Comparison of ENCODE assay signal across 8 mouse cellular contexts in the genomic region with DNA sequence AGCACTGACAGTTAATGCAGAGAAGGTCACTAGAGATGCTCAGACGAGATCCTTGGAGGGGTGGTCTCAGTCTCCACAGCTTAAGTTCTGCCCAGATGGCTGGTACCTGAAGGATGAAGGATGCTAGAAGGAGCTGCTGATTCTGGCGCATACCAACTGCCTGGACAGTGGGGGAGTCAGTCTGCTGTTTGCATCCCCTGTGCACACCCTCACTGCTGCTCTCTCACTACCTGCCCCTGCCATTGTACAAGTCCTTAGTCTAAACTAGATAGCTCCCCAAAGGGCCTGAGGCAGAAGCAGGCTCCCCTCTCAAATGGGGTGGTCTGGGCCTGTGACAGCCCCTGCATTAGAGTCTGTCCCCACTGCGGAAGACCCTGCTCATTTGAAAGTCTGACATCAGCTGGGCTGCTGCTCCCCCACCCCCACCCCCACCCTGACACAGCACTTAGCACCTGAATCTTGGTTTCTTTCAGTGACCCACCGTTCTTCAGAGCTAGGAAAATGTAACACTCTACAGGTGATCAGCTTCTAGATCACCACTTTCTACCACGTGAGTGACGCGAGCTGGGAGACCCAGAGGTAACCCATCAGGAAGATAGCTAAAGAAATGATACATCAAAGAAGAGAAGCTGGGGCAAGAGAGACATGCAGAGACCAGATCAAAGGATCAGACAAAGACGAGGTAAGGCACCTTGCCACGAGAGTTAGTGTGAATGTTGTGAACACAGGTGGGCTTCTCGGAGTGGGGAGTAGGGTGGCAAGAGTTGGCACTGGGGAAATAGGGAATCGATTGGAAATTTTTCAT. TPM values are rescaled to one million over a fixed set of nuclear protein-coding genes. Genes with fewer than 3 reads are reported as not detected.
A peak's percentile ranks its signal among the peaks of the same experiment; 100 is the strongest.
DNase-seq lines count a peak whose midpoint lies in the region; ATAC-seq and TF ChIP-seq lines count a peak whose summit lies in the region.

TSS of gene Gng3 (minus strand) at position 92 of the 805 bp plus-strand sequence.

- TF ChIP-seq CTCF in thymus, adult 2 months (IDR thresholded peaks at IDR 0.05; ENCODE audit: borderline replicate concordance, control insufficient read depth, extremely low read depth, insufficient read depth, low read length, poor library complexity) = no peak

- no peak for TF ChIP-seq POLR2A in thymus, adult 2 months (IDR thresholded peaks at IDR 0.05; ENCODE audit: control insufficient read depth, extremely low read depth, insufficient read depth, low read length, poor library complexity)

- no peak within 1 kb of the TSS for H3K27ac ChIP-seq in thymus, adult 2 months (ENCODE audit: control insufficient read depth, insufficient read depth, low read length)
- H3K27ac ChIP-seq in hindbrain, embryonic 14.5 days = peak within 1 kb of the TSS; percentile 96
- peak within 1 kb of the TSS; percentile 96 for H3K27ac ChIP-seq in limb, embryonic 13.5 days

- 64% methylated on average over 11 of the region's 11 CpGs for WGBS in thymus, adult 2 months
- WGBS in hindbrain, embryonic 14.5 days = 29% methylated on average over 11 of the region's 11 CpGs
- WGBS in limb, embryonic 13.5 days = 48% methylated on average over 11 of the region's 11 CpGs

- H3K4me3 ChIP-seq in thymus, adult 2 months (ENCODE audit: control insufficient read depth, insufficient read depth, low read length) = peak within 1 kb of the TSS; percentile 86
- peak within 1 kb of the TSS; percentile 77 for H3K4me3 ChIP-seq in hindbrain, embryonic 14.5 days (replicated peaks; ENCODE audit: low read length)
- peak within 1 kb of the TSS; percentile 50 for H3K4me3 ChIP-seq in limb, embryonic 13.5 days

- no peaks in the 10 kb centered on the region for H3K9me3 ChIP-seq in hindbrain, embryonic 14.5 days (ENCODE audit: control insufficient read depth, low read length)
- H3K9me3 ChIP-seq in limb, embryonic 13.5 days = no peaks in the 10 kb centered on the region

- DNase-seq in thymus, adult 2 months = no peak
- no peak for DNase-seq in thymus, adult 18-20 months
- DNase-seq in embryo, embryonic 10 days (ENCODE audit: low spot score) = peak; percentile 63
- DNase-seq in hindbrain, embryonic 14.5 days (ENCODE audit: low spot score) = peak; percentile 83
- DNase-seq in right cerebral cortex, adult 2 months (ENCODE audit: low spot score in 2 of 2) = peak; percentile 90
- DNase-seq in adrenal gland, postnatal 25 days = no peak
- DNase-seq in spleen, postnatal 14 days (ENCODE audit: low spot score in 2 of 2) = no peak

- H3K36me3 ChIP-seq in thymus, adult 2 months (ENCODE audit: control insufficient read depth, insufficient read depth, low read length) = peaks cover 5% of the 10 kb centered on the region
- peaks cover 37% of the 10 kb centered on the region for H3K36me3 ChIP-seq in hindbrain, embryonic 14.5 days (replicated peaks; ENCODE audit: control insufficient read depth, insufficient read depth)
- peaks cover 29% of the 10 kb centered on the region for H3K36me3 ChIP-seq in limb, embryonic 13.5 days

- H3K4me2 ChIP-seq in hindbrain, embryonic 14.5 days (replicated peaks) = peak within 1 kb of the TSS; percentile 66
- peak within 1 kb of the TSS; percentile 82 for H3K4me2 ChIP-seq in limb, embryonic 13.5 days (replicated peaks)

- H3K4me1 ChIP-seq in thymus, adult 2 months (replicated peaks; ENCODE audit: control insufficient read depth, insufficient read depth, low read length) = peaks cover 33% of the 10 kb centered on the region
- H3K4me1 ChIP-seq in hindbrain, embryonic 14.5 days (replicated peaks; ENCODE audit: control insufficient read depth, insufficient read depth, low read length) = peaks cover 13% of the 10 kb centered on the region
- peaks cover 32% of the 10 kb centered on the region for H3K4me1 ChIP-seq in limb, embryonic 13.5 days

- H3K27me3 ChIP-seq in thymus, adult 2 months (ENCODE audit: control insufficient read depth, insufficient read depth, low read length) = no peaks in the 10 kb centered on the region
- no peaks in the 10 kb centered on the region for H3K27me3 ChIP-seq in hindbrain, embryonic 14.5 days (ENCODE audit: control insufficient read depth, insufficient read depth, low read length)
- no peaks in the 10 kb centered on the region for H3K27me3 ChIP-seq in limb, embryonic 13.5 days

- peak; percentile 93 for ATAC-seq in hindbrain, embryonic 14.5 days (ENCODE audit: low FRiP score)
- no peak for ATAC-seq in limb, embryonic 13.5 days (ENCODE audit: low FRiP score, low read depth)

- peak within 1 kb of the TSS; percentile 94 for H3K9ac ChIP-seq in hindbrain, embryonic 14.5 days
- H3K9ac ChIP-seq in limb, embryonic 13.5 days = peak within 1 kb of the TSS; percentile 80

RNA-seq across cellular contexts. Expression of gene Gng3, which starts in this region (rescaled TPM):
- 0.15 TPM in 1 of 2 replicates, not detected in the other for polyA plus RNA-seq in thymus, adult 2 months (2012; rRNA removed)
- 508 and 520 TPM in 2 replicates for polyA plus RNA-seq in hindbrain, embryonic 14.5 days (2014; fragmentation: Nextera tagmentation; extraction: Ambion mirVana)
- 8.7 and 8.8 TPM in 2 replicates for polyA plus RNA-seq in limb, embryonic 13.5 days (2015; fragmentation: Nextera tagmentation; extraction: Ambion mirVana)
- total RNA-seq in adrenal gland, postnatal 25 days (2021) = 5.3 and 6.1 TPM in 2 replicates

Comparison
In these comparisons a context has a peak if more than half of its experiments do, and no peak if none do; other contexts are left out.
1. RNA of gene Gng3 (polyA plus RNA-seq): 508 to 520 TPM in hindbrain, embryonic 14.5 days; 8.7 to 8.8 TPM in limb, embryonic 13.5 days and 0.15 TPM in thymus, adult 2 months; every median in the first group is over 10 times any median in the second.
2. DNase-seq: peak in embryo, embryonic 10 days (single experiment), hindbrain, embryonic 14.5 days (single experiment) and right cerebral cortex, adult 2 months (2 of 2); none in thymus, adult 2 months (single experiment), thymus, adult 18-20 months (0 of 2), adrenal gland, postnatal 25 days (single experiment) and spleen, postnatal 14 days (0 of 2).
3. Peak in every context shown above with its lines, with median percentiles within 50 percentile points of each other: H3K4me3 ChIP-seq.